Comparison of ENCODE assay signal across 8 mouse cellular contexts in the genomic region with DNA sequence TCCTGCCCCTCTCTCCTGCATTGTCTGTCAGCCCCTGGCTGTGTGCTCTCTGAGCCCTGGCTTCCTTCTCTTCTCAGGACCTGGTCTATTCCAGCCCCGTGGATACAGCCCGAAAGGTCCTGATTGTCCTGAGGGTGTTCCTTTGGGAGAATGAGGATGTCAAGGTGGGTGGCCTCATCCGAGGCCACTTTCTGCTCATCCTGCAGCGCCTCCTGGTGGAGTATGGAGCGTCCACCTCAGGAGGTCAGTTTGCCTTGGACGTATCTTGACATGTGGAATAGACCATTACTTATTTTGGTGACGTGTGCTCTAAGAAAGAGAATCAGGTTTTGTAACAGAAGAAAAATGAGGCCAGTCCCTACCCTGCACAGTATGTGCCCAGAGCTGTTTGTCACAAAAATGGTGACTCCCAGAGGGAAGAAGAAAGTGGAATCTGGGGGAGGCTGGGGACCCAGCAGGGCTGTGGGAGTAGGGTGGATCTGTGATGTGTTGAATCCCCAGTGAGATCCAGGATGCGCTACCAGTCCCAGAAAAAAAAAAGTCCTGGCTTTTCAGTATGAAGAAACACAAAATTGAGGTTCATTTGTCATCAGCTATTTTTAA. TPM values are rescaled to one million over a fixed set of nuclear protein-coding genes. Genes with fewer than 3 reads are reported as not detected.
DNase-seq lines count a peak whose midpoint lies in the region; ATAC-seq lines count a peak whose summit lies in the region.

No protein-coding gene starts in this region.

- no peaks in the 10 kb centered on the region for H3K4me1 ChIP-seq in forebrain, embryonic 11.5 days (replicated peaks; ENCODE audit: control insufficient read depth, insufficient read depth, low read length)
- H3K4me1 ChIP-seq in forebrain, embryonic 12.5 days: no peaks in the 10 kb centered on the region
- peaks cover 19% of the 10 kb centered on the region for H3K4me1 ChIP-seq in megakaryocyte, embryonic 14.5 days

- no peaks in the 10 kb centered on the region for H3K27me3 ChIP-seq in forebrain, embryonic 11.5 days (ENCODE audit: control insufficient read depth, insufficient read depth, low read length)
- no peaks in the 10 kb centered on the region; the same call in 1 of the 2 replicates for H3K27me3 ChIP-seq in forebrain, embryonic 12.5 days
- H3K27me3 ChIP-seq in megakaryocyte, embryonic 14.5 days (replicated peaks): peaks cover 64% of the 10 kb centered on the region

- no peak overlapping the region for H3K4me3 ChIP-seq in forebrain, embryonic 11.5 days (ENCODE audit: low read depth, low read length)
- H3K4me3 ChIP-seq in forebrain, embryonic 12.5 days (replicated peaks): no peak overlapping the region
- peak overlapping the region; percentile 90 for H3K4me3 ChIP-seq in megakaryocyte, embryonic 14.5 days (replicated peaks)

- no peaks in the 10 kb centered on the region for H3K36me3 ChIP-seq in forebrain, embryonic 11.5 days (ENCODE audit: control insufficient read depth, insufficient read depth, low read length)
- no peaks in the 10 kb centered on the region for H3K36me3 ChIP-seq in forebrain, embryonic 12.5 days (replicated peaks)
- no peaks in the 10 kb centered on the region for H3K36me3 ChIP-seq in megakaryocyte, embryonic 14.5 days (replicated peaks; ENCODE audit: low read length)

- H3K27ac ChIP-seq in forebrain, embryonic 11.5 days (ENCODE audit: low read depth, low read length): no peak overlapping the region
- H3K27ac ChIP-seq in forebrain, embryonic 12.5 days: no peak overlapping the region

- no peak overlapping the region for H3K4me2 ChIP-seq in forebrain, embryonic 11.5 days (ENCODE audit: low read depth, low read length, severe bottlenecking)
- no peak overlapping the region for H3K4me2 ChIP-seq in forebrain, embryonic 12.5 days

- no peak for ATAC-seq in forebrain, embryonic 11.5 days (replicated peaks; ENCODE audit: low FRiP score)
- no peak for ATAC-seq in forebrain, embryonic 12.5 days (ENCODE audit: low FRiP score)
- ATAC-seq in megakaryocyte, adult 5-6 weeks (ENCODE audit: poor library complexity, severe bottlenecking): no peak

- no peaks in the 10 kb centered on the region for H3K9me3 ChIP-seq in forebrain, embryonic 11.5 days (ENCODE audit: control insufficient read depth, low read length)
- H3K9me3 ChIP-seq in forebrain, embryonic 12.5 days: no peaks in the 10 kb centered on the region
- H3K9me3 ChIP-seq in megakaryocyte, embryonic 14.5 days: no peaks in the 10 kb centered on the region

- intact Hi-C loops in left cerebral cortex, postnatal 25 days (cut with DNase I): loop anchor here (2.0 to 5.0 kb wide), 2 partner anchors 20 to 35 kb away; no protein-coding TSS in a partner anchor

- WGBS in forebrain, embryonic 11.5 days: 23% methylated on average over 8 of the region's 8 CpGs
- 17% methylated on average over 8 of the region's 8 CpGs for WGBS in forebrain, embryonic 12.5 days

- no peak overlapping the region for H3K9ac ChIP-seq in forebrain, embryonic 11.5 days (ENCODE audit: low read length)
- H3K9ac ChIP-seq in forebrain, embryonic 12.5 days: no peak overlapping the region

- peak; percentile 77 for DNase-seq in forebrain, embryonic 11.5 days (ENCODE audit: low spot score)
- DNase-seq in adrenal gland, postnatal 14 days: peak; percentile 85
- peak; percentile 20 for DNase-seq in embryo, embryonic 11.5 days (ENCODE audit: low read depth, low spot score)
- peak; percentile 19 to 89 for DNase-seq in left cerebral cortex, postnatal 25 days (ENCODE audit: low spot score in 2 of 2)
- peak; percentile 37 to 64 for DNase-seq in right cerebral cortex, postnatal 36 days (ENCODE audit: low spot score in 2 of 2)

RNA-seq across cellular contexts. Expression of a gene that starts 20.7 kb away (rescaled TPM):
- 23.6 and 25.5 TPM in 2 replicates for polyA plus RNA-seq in forebrain, embryonic 11.5 days (2014; fragmentation: Nextera tagmentation; extraction: Ambion mirVana)
- 17.5 and 19.0 TPM in 2 replicates for polyA plus RNA-seq in forebrain, embryonic 12.5 days (2016; fragmentation: Nextera tagmentation; extraction: Ambion mirVana)
- polyA plus RNA-seq in megakaryocyte, embryonic 14.5 days (2012; ENCODE audit: insufficient read depth, low replicate concordance): 4.1 and 35.3 TPM in 2 replicates
- 7.8 and 8.8 TPM in 2 replicates for total RNA-seq in megakaryocyte, adult 5-6 weeks (2015)
- 22.6 and 23.5 TPM in 2 replicates for total RNA-seq in megakaryocyte, adult 5-6 weeks (2017)
- 6.6 and 12.1 TPM in 2 replicates for total RNA-seq in adrenal gland, postnatal 14 days (2021)
- 10 to 100 TPM; 13.6 to 13.8 TPM for total RNA-seq in left cerebral cortex, postnatal 25 days (2021)

RNA-seq across cellular contexts. Expression of a gene that starts 37.3 kb away (rescaled TPM):
- polyA plus RNA-seq in forebrain, embryonic 11.5 days (2014; fragmentation: Nextera tagmentation; extraction: Ambion mirVana): not detected in 2 replicates
- 0.06 and 0.08 TPM in 2 replicates for polyA plus RNA-seq in forebrain, embryonic 12.5 days (2016; fragmentation: Nextera tagmentation; extraction: Ambion mirVana)
- not detected in 2 replicates for polyA plus RNA-seq in megakaryocyte, embryonic 14.5 days (2012; ENCODE audit: insufficient read depth, low replicate concordance)
- total RNA-seq in megakaryocyte, adult 5-6 weeks (2015): not detected in 2 replicates
- not detected in 2 replicates for total RNA-seq in megakaryocyte, adult 5-6 weeks (2017)
- total RNA-seq in adrenal gland, postnatal 14 days (2021): 1.8 and 2.1 TPM in 2 replicates
- 1 to 10 TPM; 2.5 to 2.8 TPM for total RNA-seq in left cerebral cortex, postnatal 25 days (2021)

RNA-seq across cellular contexts. Expression of a gene that starts 39.9 kb away (rescaled TPM):
- 209 and 216 TPM in 2 replicates for polyA plus RNA-seq in forebrain, embryonic 11.5 days (2014; fragmentation: Nextera tagmentation; extraction: Ambion mirVana)
- polyA plus RNA-seq in forebrain, embryonic 12.5 days (2016; fragmentation: Nextera tagmentation; extraction: Ambion mirVana): 244 and 265 TPM in 2 replicates
- polyA plus RNA-seq in megakaryocyte, embryonic 14.5 days (2012; ENCODE audit: insufficient read depth, low replicate concordance): 351 and 1,948 TPM in 2 replicates
- total RNA-seq in megakaryocyte, adult 5-6 weeks (2015): 39.0 and 40.7 TPM in 2 replicates
- total RNA-seq in megakaryocyte, adult 5-6 weeks (2017): 39.8 and 40.7 TPM in 2 replicates
- total RNA-seq in adrenal gland, postnatal 14 days (2021): 46.9 and 49.2 TPM in 2 replicates
- 100 to 1,000 TPM; 179 to 183 TPM for total RNA-seq in left cerebral cortex, postnatal 25 days (2021)

RNA-seq across cellular contexts. Expression of a gene that starts 48.1 kb away (rescaled TPM):
- not detected in 2 replicates for polyA plus RNA-seq in forebrain, embryonic 11.5 days (2014; fragmentation: Nextera tagmentation; extraction: Ambion mirVana)
- 0.06 TPM in 1 of 2 replicates, not detected in the other for polyA plus RNA-seq in forebrain, embryonic 12.5 days (2016; fragmentation: Nextera tagmentation; extraction: Ambion mirVana)
- polyA plus RNA-seq in megakaryocyte, embryonic 14.5 days (2012; ENCODE audit: insufficient read depth, low replicate concordance): not detected in 2 replicates
- not detected in 2 replicates for total RNA-seq in megakaryocyte, adult 5-6 weeks (2015)
- total RNA-seq in megakaryocyte, adult 5-6 weeks (2017): not detected in 2 replicates
- not detected in 2 replicates for total RNA-seq in adrenal gland, postnatal 14 days (2021)
- total RNA-seq in left cerebral cortex, postnatal 25 days (2021): not detected

RNA-seq across cellular contexts. Expression of a gene that starts 59.7 kb away (rescaled TPM):
- 289 and 308 TPM in 2 replicates for polyA plus RNA-seq in forebrain, embryonic 11.5 days (2014; fragmentation: Nextera tagmentation; extraction: Ambion mirVana)
- polyA plus RNA-seq in forebrain, embryonic 12.5 days (2016; fragmentation: Nextera tagmentation; extraction: Ambion mirVana): 210 and 220 TPM in 2 replicates
- 96.3 and 124 TPM in 2 replicates for polyA plus RNA-seq in megakaryocyte, embryonic 14.5 days (2012; ENCODE audit: insufficient read depth, low replicate concordance)
- total RNA-seq in megakaryocyte, adult 5-6 weeks (2015): 104 and 106 TPM in 2 replicates
- 79.1 and 80.3 TPM in 2 replicates for total RNA-seq in megakaryocyte, adult 5-6 weeks (2017)
- total RNA-seq in adrenal gland, postnatal 14 days (2021): 79.0 and 82.3 TPM in 2 replicates
- total RNA-seq in left cerebral cortex, postnatal 25 days (2021): 100 to 1,000 TPM; 101 to 113 TPM

Comparison
In these comparisons a context has a peak if more than half of its experiments do, and no peak if none do; other contexts are left out.
1. DNase-seq: peak in every context shown above with its lines; median percentile 85 in adrenal gland, postnatal 14 days; 77 in forebrain, embryonic 11.5 days; 54 in left cerebral cortex, postnatal 25 days; 50 in right cerebral cortex, postnatal 36 days; 20 in embryo, embryonic 11.5 days.